Mouse (Mus musculus): Measurements from ENCODE around the gene Dcst1.
A peak's percentile ranks its signal among the peaks of the same experiment; 100 is the strongest.

Dcst1 gene

GRCm38 (mm10) chr3:89365486-89366414, 697 bp upstream of the Dcst1 start:
- no peaks in the 10 kb centered on the region for H3K36me3 ChIP-seq (ENCODE audit: insufficient read depth, low read length)
- no peak for TF ChIP-seq NANOG (IDR thresholded peaks at IDR 0.05; ENCODE audit: borderline replicate concordance, low read length)
- no peak for TF ChIP-seq POU5F1 (IDR thresholded peaks at IDR 0.05; ENCODE audit: borderline replicate concordance, low read length)
- TF ChIP-seq CTCF (conservative IDR thresholded peaks at IDR 0.05; ENCODE audit: low read length), result no peak
- H3K9me3 ChIP-seq (ENCODE audit: low read length), result no peaks in the 10 kb centered on the region
- H3K4me1 ChIP-seq (replicated peaks; ENCODE audit: low read depth, low read length), result peaks cover 32% of the 10 kb centered on the region
- H3K4me3 ChIP-seq (replicated peaks; ENCODE audit: low read length), result peak overlapping the region; percentile 60
- H3K27me3 ChIP-seq (ENCODE audit: insufficient read depth, low read length), result peaks cover 66% of the 10 kb centered on the region

GRCm38 (mm10) chr3:89364631-89365030, 422 bp downstream of the Dcst1 start:
- TF ChIP-seq NANOG (IDR thresholded peaks at IDR 0.05; ENCODE audit: borderline replicate concordance, low read length) (no peak), POU5F1 (IDR thresholded peaks at IDR 0.05; ENCODE audit: borderline replicate concordance, low read length) (no peak), CTCF (conservative IDR thresholded peaks at IDR 0.05; ENCODE audit: low read length) (no peak)
- Histone ChIP-seq H3K36me3 (ENCODE audit: insufficient read depth, low read length) (no peaks in the 10 kb centered on the region), H3K9me3 (ENCODE audit: low read length) (no peaks in the 10 kb centered on the region), H3K27me3 (ENCODE audit: insufficient read depth, low read length) (peaks cover 63% of the 10 kb centered on the region), H3K4me1 (replicated peaks; ENCODE audit: low read depth, low read length) (peaks cover 31% of the 10 kb centered on the region), H3K4me3 (replicated peaks; ENCODE audit: low read length) (peak overlapping the region; percentile 60; the same call in 1 of the 2 replicates)

- no peak within 1 kb of the TSS for H3K4me3 ChIP-seq (replicated peaks; ENCODE audit: low read length)
- TF ChIP-seq POU5F1 (IDR thresholded peaks at IDR 0.05; ENCODE audit: borderline replicate concordance, low read length) (no peak), CTCF (conservative IDR thresholded peaks at IDR 0.05; ENCODE audit: low read length) (no peak), NANOG (IDR thresholded peaks at IDR 0.05; ENCODE audit: borderline replicate concordance, low read length) (no peak)
- H3K9me3 ChIP-seq (ENCODE audit: low read length), result no peaks in the 10 kb centered on the region
- H3K27me3 ChIP-seq (ENCODE audit: insufficient read depth, low read length), result peaks cover 66% of the 10 kb centered on the region
- peaks cover 26% of the 10 kb centered on the region for H3K4me1 ChIP-seq (replicated peaks; ENCODE audit: low read depth, low read length)
- no peaks in the 10 kb centered on the region for H3K36me3 ChIP-seq (ENCODE audit: insufficient read depth, low read length)
Observed at GRCm38 (mm10) chr3:89361675-89362074, 3.4 kb downstream of the Dcst1 start, which contains the start of gene Dcst2. TSS of gene Dcst2 (plus strand) at chr3:89361975.

GRCm38 (mm10) chr3:89360237-89360636, 4.8 kb downstream of the Dcst1 start:
- TF ChIP-seq POU5F1 (IDR thresholded peaks at IDR 0.05; ENCODE audit: borderline replicate concordance, low read length) (no peak), NANOG (IDR thresholded peaks at IDR 0.05; ENCODE audit: borderline replicate concordance, low read length) (no peak), CTCF (conservative IDR thresholded peaks at IDR 0.05; ENCODE audit: low read length) (no peak)
- Histone ChIP-seq H3K4me1 (replicated peaks; ENCODE audit: low read depth, low read length) (peaks cover 28% of the 10 kb centered on the region), H3K4me3 (replicated peaks; ENCODE audit: low read length) (no peak overlapping the region), H3K27me3 (ENCODE audit: insufficient read depth, low read length) (peaks cover 66% of the 10 kb centered on the region), H3K36me3 (ENCODE audit: insufficient read depth, low read length) (no peaks in the 10 kb centered on the region), H3K9me3 (ENCODE audit: low read length) (no peaks in the 10 kb centered on the region)

- TF ChIP-seq POU5F1 (IDR thresholded peaks at IDR 0.05; ENCODE audit: borderline replicate concordance, low read length), result no peak
- no peak for TF ChIP-seq NANOG (IDR thresholded peaks at IDR 0.05; ENCODE audit: borderline replicate concordance, low read length)
- no peak for TF ChIP-seq CTCF (conservative IDR thresholded peaks at IDR 0.05; ENCODE audit: low read length)
- Histone ChIP-seq H3K36me3 (ENCODE audit: insufficient read depth, low read length) (no peaks in the 10 kb centered on the region), H3K27me3 (ENCODE audit: insufficient read depth, low read length) (peaks cover 61% of the 10 kb centered on the region)
Observed at GRCm38 (mm10) chr3:89359630-89360029, 5.4 kb downstream of the Dcst1 start.

GRCm38 (mm10) chr3:89356029-89356428, 9.0 kb downstream of the Dcst1 start:
- H3K4me3 ChIP-seq (replicated peaks; ENCODE audit: low read length), result peak overlapping the region; percentile 48; the same call in 1 of the 2 replicates
- H3K4me1 ChIP-seq (replicated peaks; ENCODE audit: low read depth, low read length), result peaks cover 44% of the 10 kb centered on the region
- no peak for TF ChIP-seq POU5F1 (IDR thresholded peaks at IDR 0.05; ENCODE audit: borderline replicate concordance, low read length)
- no peak for TF ChIP-seq NANOG (IDR thresholded peaks at IDR 0.05; ENCODE audit: borderline replicate concordance, low read length)
- TF ChIP-seq CTCF (conservative IDR thresholded peaks at IDR 0.05; ENCODE audit: low read length), result no peak
- no peaks in the 10 kb centered on the region for H3K9me3 ChIP-seq (ENCODE audit: low read length)
- peaks cover 75% of the 10 kb centered on the region for H3K27me3 ChIP-seq (ENCODE audit: insufficient read depth, low read length)
- H3K36me3 ChIP-seq (ENCODE audit: insufficient read depth, low read length), result no peaks in the 10 kb centered on the region

More at GRCm38 (mm10) chr3:89359630-89360029, 5.4 kb downstream of the Dcst1 start:
- no peak overlapping the region for H3K4me3 ChIP-seq (replicated peaks; ENCODE audit: low read length)
- no peaks in the 10 kb centered on the region for H3K9me3 ChIP-seq (ENCODE audit: low read length)
- peaks cover 26% of the 10 kb centered on the region for H3K4me1 ChIP-seq (replicated peaks; ENCODE audit: low read depth, low read length)

- H3K9me3 ChIP-seq (ENCODE audit: low read length), result no peaks in the 10 kb centered on the region
- no peak for TF ChIP-seq NANOG (IDR thresholded peaks at IDR 0.05; ENCODE audit: borderline replicate concordance, low read length)
- TF ChIP-seq CTCF (conservative IDR thresholded peaks at IDR 0.05; ENCODE audit: low read length), result no peak
- TF ChIP-seq POU5F1 (IDR thresholded peaks at IDR 0.05; ENCODE audit: borderline replicate concordance, low read length), result no peak
- H3K27me3 ChIP-seq (ENCODE audit: insufficient read depth, low read length), result peaks cover 80% of the 10 kb centered on the region
- H3K36me3 ChIP-seq (ENCODE audit: insufficient read depth, low read length), result no peaks in the 10 kb centered on the region
- H3K4me3 ChIP-seq (replicated peaks; ENCODE audit: low read length), result no peak overlapping the region
- H3K4me1 ChIP-seq (replicated peaks; ENCODE audit: low read depth, low read length), result peaks cover 47% of the 10 kb centered on the region
Observed at GRCm38 (mm10) chr3:89355512-89355902, 9.5 kb downstream of the Dcst1 start.

- H3K9me3 ChIP-seq (ENCODE audit: low read length), result no peaks in the 10 kb centered on the region
- peak; percentile 98 for TF ChIP-seq CTCF (conservative IDR thresholded peaks at IDR 0.05; ENCODE audit: low read length)
- TF ChIP-seq POU5F1 (IDR thresholded peaks at IDR 0.05; ENCODE audit: borderline replicate concordance, low read length), result no peak
- no peak overlapping the region for H3K4me3 ChIP-seq (replicated peaks; ENCODE audit: low read length)
- peaks cover 86% of the 10 kb centered on the region for H3K27me3 ChIP-seq (ENCODE audit: insufficient read depth, low read length)
- peaks cover 52% of the 10 kb centered on the region for H3K4me1 ChIP-seq (replicated peaks; ENCODE audit: low read depth, low read length)
- no peaks in the 10 kb centered on the region for H3K36me3 ChIP-seq (ENCODE audit: insufficient read depth, low read length)
Observed at GRCm38 (mm10) chr3:89354816-89355511, 10.1 kb downstream of the Dcst1 start.
